Mouse (Mus musculus) lung, embryonic 16.5 days (tissue): ENCODE measurements at regions not wholly inside any gene's neighbourhood (a gene's known extent, or its start where the extent isn't known, plus 50 kb on each side); places are given as distances from the start of the nearest gene placed in this dataset.

ENCODE experiments used
- ATAC-seq: fragments of 200-750 bp; cut with Nextera tagmentation; 2 replicates; pipeline ENCODE4 v1.8.0; 2017; ENCODE audit warnings: low read depth, mild to moderate bottlenecking, moderate library complexity
- H3K27ac ChIP-seq: fragments of 300-500 bp; sonication (generic); 2 replicates; pipeline ENCODE4 v1.5.1; 2014; ENCODE audit warnings: mild to moderate bottlenecking, control low read depth, low read length
- H3K27me3 ChIP-seq: fragments of 300-500 bp; sonication (generic); 2 replicates; pipeline ENCODE4 v1.6.1; 2014; ENCODE audit warnings: low read depth, low read length, mixed read lengths; ENCODE audit not compliant: control insufficient read depth, insufficient read depth
- H3K36me3 ChIP-seq: fragments of 300-500 bp; sonication (generic); 2 replicates; pipeline ENCODE4 v1.6.1; 2014; ENCODE audit warnings: low read length; ENCODE audit not compliant: control insufficient read depth, insufficient read depth
- H3K4me1 ChIP-seq: fragments of 300-500 bp; sonication (generic); replicated peaks from 2 replicates; pipeline ENCODE4 v1.6.1; 2014; ENCODE audit warnings: low read length, mixed read lengths; ENCODE audit not compliant: control insufficient read depth, insufficient read depth
- H3K4me2 ChIP-seq: fragments of 300-500 bp; sonication (generic); 2 replicates; pipeline ENCODE4 v1.6.1; 2014; ENCODE audit warnings: low read depth, low read length, control low read depth
- H3K4me3 ChIP-seq: fragments of 300-500 bp; sonication (generic); 2 replicates; pipeline ENCODE4 v1.5.1; 2014; ENCODE audit warnings: mild to moderate bottlenecking, low read length, control low read depth
- H3K9ac ChIP-seq: fragments of 300-500 bp; sonication (generic); 2 replicates; pipeline ENCODE4 v1.6.1; 2014; ENCODE audit warnings: low read length, control low read depth
- H3K9me3 ChIP-seq: fragments of 300-500 bp; sonication (generic); 2 replicates; pipeline ENCODE4 v1.6.1; 2016; ENCODE audit warnings: low read length; ENCODE audit not compliant: control insufficient read depth
- WGBS: fragments of 180-500 bp; shearing (Covaris S2); extraction: QIAGEN DNeasy Blood & Tissue Kit; methylation state at CpG from one replicate; pipeline ENCODE4 v1.1.7; 2014; 5-methylcytosine and 5-hydroxymethylcytosine counted together

DNA sequence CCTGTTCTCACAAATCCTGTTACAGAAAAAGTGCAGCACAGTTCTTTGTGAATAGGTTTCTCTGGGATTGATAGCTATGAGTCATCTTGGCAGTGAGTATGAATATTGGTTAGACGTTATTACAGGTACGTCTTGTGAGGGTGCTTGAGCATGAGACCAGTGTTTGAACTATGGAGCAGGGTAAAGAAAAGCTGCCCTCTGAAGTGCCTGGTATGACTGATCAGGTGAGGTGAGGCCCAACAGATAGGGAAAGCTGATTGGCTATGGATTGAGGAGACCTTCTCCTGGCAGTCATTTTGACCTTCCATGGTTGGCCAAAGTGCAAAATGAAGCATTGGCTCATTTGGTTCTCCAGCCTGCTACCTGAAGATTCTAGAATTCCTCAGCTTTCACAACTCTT lies 106.7 kb downstream of the Tnfsf18 start:
- peak; percentile 66 for ATAC-seq
- H3K4me2 ChIP-seq = no peak overlapping the region
- no peaks in the 10 kb centered on the region for H3K4me1 ChIP-seq
- H3K36me3 ChIP-seq = no peaks in the 10 kb centered on the region
- no peak overlapping the region for H3K4me3 ChIP-seq
- no peak overlapping the region for H3K9ac ChIP-seq
- no peak overlapping the region for H3K27ac ChIP-seq
- no peaks in the 10 kb centered on the region for H3K9me3 ChIP-seq
- H3K27me3 ChIP-seq = no peaks in the 10 kb centered on the region
- WGBS = 68% methylated on average over 2 of the region's 2 CpGs

- no peak overlapping the region for H3K4me2 ChIP-seq
- H3K4me3 ChIP-seq = no peak overlapping the region
- 80% methylated on average over 3 of the region's 3 CpGs for WGBS
- no peaks in the 10 kb centered on the region for H3K36me3 ChIP-seq
- no peak overlapping the region for H3K27ac ChIP-seq
- no peak for ATAC-seq
- H3K9me3 ChIP-seq = no peaks in the 10 kb centered on the region
- H3K27me3 ChIP-seq = no peaks in the 10 kb centered on the region
- H3K4me1 ChIP-seq = no peaks in the 10 kb centered on the region
- no peak overlapping the region for H3K9ac ChIP-seq
Observed at GRCm38 (mm10) chr1:161598167-161598566, 103.7 kb downstream of the Tnfsf18 start.

DNA sequence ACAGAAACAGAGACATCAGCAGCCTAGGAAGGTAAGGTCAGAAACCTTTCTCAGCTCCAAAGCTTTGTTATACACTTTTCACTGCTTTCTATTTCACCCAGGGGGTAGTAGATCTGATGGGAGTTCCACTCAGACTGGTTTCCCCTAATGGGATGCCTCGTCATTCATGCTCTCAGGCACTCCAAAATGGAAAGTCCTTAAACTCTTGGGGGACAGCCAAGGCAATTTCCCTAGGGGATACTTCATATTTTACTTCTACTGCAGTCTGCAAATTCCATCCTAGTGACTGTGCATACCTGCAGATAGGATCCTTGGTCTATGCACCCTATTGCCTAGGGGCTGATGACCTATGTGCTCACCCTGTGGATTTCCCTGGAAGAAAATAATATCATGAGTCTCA lies 82.1 kb downstream of the Tnfsf18 start:
- 37% methylated on average over 1 of the region's 1 CpGs for WGBS

GRCm38 (mm10) chr1:161575939-161576338 lies 81.5 kb downstream of the Tnfsf18 start:
- Histone ChIP-seq H3K4me2 (no peak overlapping the region), H3K27me3 (no peaks in the 10 kb centered on the region), H3K9ac (no peak overlapping the region), H3K9me3 (no peaks in the 10 kb centered on the region), H3K36me3 (no peaks in the 10 kb centered on the region), H3K4me3 (no peak overlapping the region), H3K4me1 (peaks cover 14% of the 10 kb centered on the region), H3K27ac (peak overlapping the region; percentile 26; the same call in 1 of the 2 replicates)
- ATAC-seq = peak; percentile 90
- 23% methylated on average over 7 of the region's 7 CpGs for WGBS

More for the DNA sequence above, 82.1 kb downstream of the Tnfsf18 start:
- Histone ChIP-seq H3K9ac (no peak overlapping the region), H3K36me3 (no peaks in the 10 kb centered on the region), H3K4me1 (peaks cover 14% of the 10 kb centered on the region), H3K27ac (peak overlapping the region; percentile 26; the same call in 1 of the 2 replicates), H3K27me3 (no peaks in the 10 kb centered on the region), H3K4me3 (no peak overlapping the region), H3K4me2 (no peak overlapping the region), H3K9me3 (no peaks in the 10 kb centered on the region)
- ATAC-seq = peak; percentile 53

DNA sequence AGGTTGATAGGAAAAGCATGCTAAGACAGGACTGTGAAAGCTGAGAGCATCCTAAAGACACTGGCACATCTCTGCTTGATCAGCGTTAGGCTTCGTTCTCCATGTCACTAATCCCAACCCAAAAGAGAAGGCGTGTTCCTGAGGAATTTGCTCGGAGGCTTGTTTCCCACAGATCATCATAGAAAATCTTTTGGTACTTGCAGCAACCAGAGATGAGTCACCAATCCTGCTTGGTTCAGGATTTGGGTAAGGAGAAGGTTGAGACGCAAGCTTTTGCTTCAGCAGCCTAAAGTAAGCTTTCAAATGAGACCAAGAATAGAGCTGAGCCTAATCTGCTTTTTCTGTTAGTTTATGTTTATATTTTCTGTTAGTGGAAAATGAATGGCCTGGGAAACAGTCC lies 80.7 kb downstream of the Tnfsf18 start:
- H3K4me2 ChIP-seq = no peak overlapping the region
- H3K27ac ChIP-seq = no peak overlapping the region
- ATAC-seq = no peak
- H3K4me1 ChIP-seq = peaks cover 14% of the 10 kb centered on the region
- no peaks in the 10 kb centered on the region for H3K27me3 ChIP-seq
- no peak overlapping the region for H3K9ac ChIP-seq
- no peaks in the 10 kb centered on the region for H3K9me3 ChIP-seq
- H3K4me3 ChIP-seq = no peak overlapping the region
- H3K36me3 ChIP-seq = no peaks in the 10 kb centered on the region
- WGBS = 79% methylated on average over 5 of the region's 5 CpGs

DNA sequence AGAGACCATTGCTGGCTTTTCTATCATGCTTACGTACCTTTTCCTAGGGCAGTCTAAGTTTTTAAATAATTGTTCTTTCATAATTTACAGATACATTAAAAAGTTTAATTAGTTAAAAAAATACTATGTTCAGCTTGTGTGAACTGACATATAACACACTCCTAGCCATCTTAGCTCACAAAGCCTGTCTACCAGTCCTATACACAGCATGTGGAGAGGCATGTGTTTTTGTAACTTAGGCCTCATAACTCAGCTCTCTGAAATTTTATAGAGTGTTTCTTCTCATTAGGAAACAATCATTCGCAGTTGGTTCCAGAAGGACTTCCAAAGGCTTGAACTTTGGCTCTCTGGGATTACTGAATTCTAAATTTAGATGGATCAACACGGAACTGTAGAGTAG lies 76.3 kb downstream of the Tnfsf18 start:
- ATAC-seq = no peak
- no peaks in the 10 kb centered on the region for H3K27me3 ChIP-seq
- H3K9ac ChIP-seq = no peak overlapping the region
- no peaks in the 10 kb centered on the region for H3K9me3 ChIP-seq
- no peak overlapping the region for H3K4me3 ChIP-seq
- no peaks in the 10 kb centered on the region for H3K36me3 ChIP-seq
- H3K27ac ChIP-seq = no peak overlapping the region
- WGBS = 57% methylated on average over 3 of the region's 3 CpGs
- no peak overlapping the region for H3K4me2 ChIP-seq
- peaks cover 7% of the 10 kb centered on the region for H3K4me1 ChIP-seq

DNA sequence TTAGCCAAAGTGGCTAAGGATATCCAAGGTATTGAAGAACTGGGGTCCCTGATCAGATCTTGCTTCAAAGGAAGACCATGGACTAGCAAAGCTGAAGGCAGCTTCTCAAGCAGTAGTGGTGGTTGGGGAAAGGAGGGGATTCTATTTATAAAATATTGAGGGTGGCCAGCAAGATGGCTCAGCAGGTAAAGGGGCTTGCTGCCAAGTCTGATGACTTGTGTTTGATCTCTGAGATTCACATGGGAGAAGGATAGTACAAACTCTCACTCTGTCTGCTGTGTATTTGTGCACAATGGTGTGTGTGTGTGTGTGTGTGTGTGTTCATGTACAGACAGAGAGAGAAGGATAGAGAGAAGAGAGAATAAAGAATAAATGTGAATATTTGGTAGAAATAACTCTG lies 73.4 kb downstream of the Tnfsf18 start:
- no peak for ATAC-seq
- H3K27ac ChIP-seq = no peak overlapping the region

DNA sequence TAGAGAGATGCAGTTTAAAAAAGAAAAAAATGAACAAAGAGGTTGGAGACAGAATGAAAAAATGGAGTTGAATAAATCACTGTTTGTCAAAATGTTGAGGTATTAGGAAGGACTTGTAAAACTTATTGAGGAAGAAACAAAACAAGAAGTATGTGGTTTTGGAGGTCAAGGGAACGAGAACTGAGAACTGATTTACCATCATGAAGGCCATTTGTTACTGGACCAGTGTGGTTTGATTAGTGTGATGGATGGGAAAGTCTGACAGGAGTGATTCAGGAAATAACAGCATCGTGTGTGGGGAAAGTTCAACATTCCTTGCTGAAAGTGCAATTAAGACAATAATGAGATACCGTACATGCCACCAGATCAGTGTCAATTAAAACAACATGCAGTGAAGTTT lies 65.9 kb downstream of the Tnfsf18 start:
- Histone ChIP-seq H3K9ac (no peak overlapping the region), H3K27ac (no peak overlapping the region), H3K4me2 (no peak overlapping the region), H3K9me3 (no peaks in the 10 kb centered on the region), H3K4me3 (no peak overlapping the region), H3K36me3 (no peaks in the 10 kb centered on the region), H3K4me1 (no peaks in the 10 kb centered on the region), H3K27me3 (no peaks in the 10 kb centered on the region)
- no peak for ATAC-seq
- WGBS = 37% methylated on average over 3 of the region's 3 CpGs

More for the DNA sequence above, 73.4 kb downstream of the Tnfsf18 start:
- Histone ChIP-seq H3K4me3 (no peak overlapping the region), H3K4me1 (no peaks in the 10 kb centered on the region), H3K27me3 (no peaks in the 10 kb centered on the region), H3K9ac (no peak overlapping the region), H3K36me3 (no peaks in the 10 kb centered on the region), H3K9me3 (no peaks in the 10 kb centered on the region), H3K4me2 (no peak overlapping the region)
